Mouse (Mus musculus) liver, postnatal 0 days (tissue): ENCODE results near the gene Serpina1d.
"Not testable (repeated sequence)": the region's sequence is repeated elsewhere in the genome, so short reads cannot be mapped to it uniquely, and the experiment has no call there.

Experiments used
- CTCF ChIP-seq: sonication (generic); IDR thresholded peaks from 2 replicates; pipeline ENCODE4 v1.5.1; 2016; ENCODE audit warnings: antibody characterized with exemption, low read depth
- EP300 ChIP-seq: IDR thresholded peaks from 2 replicates; pipeline ENCODE4 v1.6.1; 2016; ENCODE audit warnings: antibody characterized with exemption, low read depth, mild to moderate bottlenecking

DNA sequence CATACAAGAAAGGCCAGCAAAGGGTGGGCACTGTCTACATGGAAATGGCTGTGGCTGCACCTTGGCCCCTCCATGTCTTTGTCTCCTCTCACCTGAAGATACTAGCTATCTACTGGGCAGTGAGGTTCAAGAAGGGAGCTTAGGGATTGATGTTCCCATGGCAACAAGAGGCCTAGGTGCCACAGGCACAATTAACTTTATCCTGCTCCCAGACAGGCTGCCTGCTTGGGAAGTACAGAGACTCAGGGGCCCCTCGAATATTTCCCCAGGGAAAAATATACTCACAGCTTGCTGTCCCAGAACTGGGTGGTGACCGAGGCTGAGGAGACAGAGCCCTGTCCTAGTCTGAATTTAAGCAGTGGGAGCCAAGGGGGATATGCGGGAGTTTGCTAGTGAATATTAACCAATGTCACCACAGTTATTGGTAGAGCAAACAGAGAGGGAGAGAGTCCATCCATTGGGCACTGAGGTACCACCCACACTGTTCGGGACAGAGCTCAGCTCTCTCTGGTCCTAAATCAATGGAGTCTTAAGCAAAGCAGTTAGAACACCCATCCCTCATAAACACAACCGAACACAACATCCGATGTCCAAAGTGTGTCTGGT lies at the start of gene Serpina1d:
- not testable (repeated sequence) for TF ChIP-seq EP300, CTCF
